Mouse (Mus musculus): ENCODE measurements at regions not wholly inside any gene's neighbourhood (a gene's known extent, or its start where the extent isn't known, plus 50 kb on each side); places are given as distances from the start of the nearest gene placed in this dataset.
"Not testable (repeated sequence)": the region's sequence is repeated elsewhere in the genome, so short reads cannot be mapped to it uniquely, and the experiment has no call there.

- DNase-seq (ENCODE audit: low spot score), result no peak
These were observed 283.2 kb downstream of the 4933412E24Rik start for GRCm38 (mm10) chr15:59733031-59733810.

- no peak for DNase-seq (ENCODE audit: low spot score)
These were observed 285.3 kb downstream of the 4933412E24Rik start for GRCm38 (mm10) chr15:59731129-59731528.

GRCm38 (mm10) chr15:59728817-59729560, 287.4 kb downstream of the 4933412E24Rik start:
- no peak for DNase-seq (ENCODE audit: low spot score)

GRCm38 (mm10) chr15:59728131-59728601, 288.2 kb downstream of the 4933412E24Rik start:
- DNase-seq (ENCODE audit: low spot score), result no peak

GRCm38 (mm10) chr15:59725881-59726280, 290.5 kb downstream of the 4933412E24Rik start:
- DNase-seq (ENCODE audit: low spot score), result no peak

GRCm38 (mm10) chr15:59722661-59723413, 293.6 kb downstream of the 4933412E24Rik start:
- no peak for DNase-seq (ENCODE audit: low spot score)

- no peak for DNase-seq (ENCODE audit: low spot score)
These were observed 295.0 kb downstream of the 4933412E24Rik start for GRCm38 (mm10) chr15:59721420-59721819.

- DNase-seq (ENCODE audit: low spot score), result no peak
These were observed 295.4 kb downstream of the 4933412E24Rik start for GRCm38 (mm10) chr15:59721018-59721417.

- no peak for DNase-seq (ENCODE audit: low spot score)
These were observed 296.3 kb downstream of the 4933412E24Rik start for GRCm38 (mm10) chr15:59720149-59720548.

GRCm38 (mm10) chr15:59719383-59720128, 296.9 kb downstream of the 4933412E24Rik start:
- DNase-seq (ENCODE audit: low spot score), result not testable (repeated sequence)

- no peak for DNase-seq (ENCODE audit: low spot score)
These were observed 299.5 kb downstream of the 4933412E24Rik start for GRCm38 (mm10) chr15:59716872-59717271.

GRCm38 (mm10) chr15:59715951-59716350, 300.5 kb downstream of the 4933412E24Rik start:
- no peak for DNase-seq (ENCODE audit: low spot score)

- no peak for DNase-seq (ENCODE audit: low spot score)
These were observed 302.3 kb downstream of the 4933412E24Rik start for GRCm38 (mm10) chr15:59713965-59714739.

- no peak for DNase-seq (ENCODE audit: low spot score)
These were observed 304.2 kb downstream of the 4933412E24Rik start for GRCm38 (mm10) chr15:59712077-59712752.

- DNase-seq (ENCODE audit: low spot score), result no peak
These were observed 306.5 kb downstream of the 4933412E24Rik start for GRCm38 (mm10) chr15:59709925-59710324.

- no peak for DNase-seq (ENCODE audit: low spot score)
These were observed 308.0 kb downstream of the 4933412E24Rik start for GRCm38 (mm10) chr15:59708402-59708801.

- DNase-seq (ENCODE audit: low spot score), result no peak
These were observed 309.3 kb downstream of the 4933412E24Rik start for GRCm38 (mm10) chr15:59707081-59707480.
